Mouse (Mus musculus): ENCODE measurements around the gene Gpatch4.

- TF ChIP-seq CTCF (conservative IDR thresholded peaks at IDR 0.05 in 1 of 2, IDR thresholded peaks at IDR 0.05 in 1 of 2; ENCODE audit: low read depth in 2 of 2, low read length in 2 of 2) (no peak), POLR2A (IDR thresholded peaks at IDR 0.05; ENCODE audit: low read depth, low read length) (no peak), E2F4 (IDR thresholded peaks at IDR 0.05; ENCODE audit: insufficient replicate concordance, low read depth, low read length) (0 out of 2 replicates have a peak, but pooled peaks have one; percentile 23), MAX (IDR thresholded peaks at IDR 0.05; ENCODE audit: low read length) (peak; percentile 48), USF2 (conservative IDR thresholded peaks at IDR 0.05; ENCODE audit: low read depth, low read length) (no peak), HCFC1 (IDR thresholded peaks at IDR 0.05; ENCODE audit: low read depth, low read length) (peak; percentile 45), KAT2A (IDR thresholded peaks at IDR 0.05; ENCODE audit: insufficient replicate concordance, low read length) (no peak), BHLHE40 (IDR thresholded peaks at IDR 0.05; ENCODE audit: low read depth, low read length) (peak; percentile 67), ZC3H11A (IDR thresholded peaks at IDR 0.05; ENCODE audit: low read depth, low read length) (no peak), USF1 (IDR thresholded peaks at IDR 0.05; ENCODE audit: low read depth, low read length) (no peak), MXI1 (IDR thresholded peaks at IDR 0.05; ENCODE audit: low read depth, low read length) (peak; percentile 28; the same call in 1 of the 2 replicates), MAFK (IDR thresholded peaks at IDR 0.05; ENCODE audit: insufficient replicate concordance, low read length) (0 out of 2 replicates have a peak, but pooled peaks have one; percentile 48), EP300 (IDR thresholded peaks at IDR 0.05; ENCODE audit: low read length) (peak; percentile 64), NRF1 (IDR thresholded peaks at IDR 0.05; ENCODE audit: low read depth, low read length) (peak; percentile 31; the same call in 1 of the 2 replicates)
These were observed 39.8 kb downstream of the Gpatch4 start for GRCm38 (mm10) chr3:88082663-88083062.
